Mouse (Mus musculus): ENCODE results near the gene Birc6. TPM values are rescaled to one million over a fixed set of nuclear protein-coding genes. Genes with fewer than 3 reads are reported as not detected.
"Not testable (repeated sequence)": the region's sequence is repeated elsewhere in the genome, so short reads cannot be mapped to it uniquely, and the experiment has no call there.

Gene Birc6
- polyA plus RNA-seq, 1 experiment from 2014 or later: 116 TPM

GRCm38 (mm10) chr17:74670031-74670430, 141.9 kb downstream of the Birc6 start:
- Histone ChIP-seq H3K36me3 (ENCODE audit: control insufficient read depth, insufficient read depth, low read length) (peaks cover 45% of the 10 kb centered on the region), H3K27ac (replicated peaks; ENCODE audit: low read depth, low read length) (no peak overlapping the region), H3K9me3 (ENCODE audit: control insufficient read depth, low read length) (no peaks in the 10 kb centered on the region), H3K9ac (replicated peaks; ENCODE audit: low read length) (no peak overlapping the region), H3K4me3 (replicated peaks; ENCODE audit: low read depth, low read length) (no peak overlapping the region), H3K4me2 (ENCODE audit: low read length) (no peak overlapping the region), H3K4me1 (ENCODE audit: control insufficient read depth, insufficient read depth, low read length) (no peaks in the 10 kb centered on the region), H3K27me3 (ENCODE audit: control insufficient read depth, insufficient read depth, low read length) (no peaks in the 10 kb centered on the region)
- no peak for ATAC-seq (ENCODE audit: low FRiP score, low TSS enrichment)
- WGBS: 94% methylated on average over 13 of the region's 13 CpGs
- DNase-seq: no peak

DNA sequence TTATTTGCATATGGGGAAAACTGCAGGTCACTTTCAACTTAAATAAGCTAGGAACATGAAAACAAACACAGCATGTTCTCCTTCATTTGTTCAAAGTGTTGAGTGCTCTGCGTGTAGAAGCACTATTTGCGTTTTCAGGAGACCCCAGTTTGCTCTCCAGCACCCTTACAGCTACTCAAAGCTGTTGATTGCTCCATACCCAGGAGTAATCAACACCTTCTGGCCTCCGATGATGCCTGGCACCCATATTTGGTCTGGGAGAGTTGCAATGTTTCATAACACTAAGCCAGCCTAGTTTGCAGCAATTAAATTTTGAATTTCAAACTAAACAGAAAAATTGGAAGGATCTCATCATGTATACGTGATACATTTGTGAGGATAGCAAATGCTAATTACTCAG, 144.4 kb downstream of the Birc6 start:
- no peak overlapping the region for H3K4me2 ChIP-seq (ENCODE audit: low read length)
- H3K4me3 ChIP-seq (replicated peaks; ENCODE audit: low read depth, low read length): no peak overlapping the region
- no peak for ATAC-seq (ENCODE audit: low FRiP score, low TSS enrichment)
- no peaks in the 10 kb centered on the region for H3K4me1 ChIP-seq (ENCODE audit: control insufficient read depth, insufficient read depth, low read length)
- peaks cover 52% of the 10 kb centered on the region for H3K36me3 ChIP-seq (ENCODE audit: control insufficient read depth, insufficient read depth, low read length)
- no peaks in the 10 kb centered on the region for H3K27me3 ChIP-seq (ENCODE audit: control insufficient read depth, insufficient read depth, low read length)
- DNase-seq: no peak
- WGBS: 90% methylated on average over 4 of the region's 4 CpGs
- no peak overlapping the region for H3K27ac ChIP-seq (replicated peaks; ENCODE audit: low read depth, low read length)
- H3K9ac ChIP-seq (replicated peaks; ENCODE audit: low read length): no peak overlapping the region
- H3K9me3 ChIP-seq (ENCODE audit: control insufficient read depth, low read length): no peaks in the 10 kb centered on the region

DNA sequence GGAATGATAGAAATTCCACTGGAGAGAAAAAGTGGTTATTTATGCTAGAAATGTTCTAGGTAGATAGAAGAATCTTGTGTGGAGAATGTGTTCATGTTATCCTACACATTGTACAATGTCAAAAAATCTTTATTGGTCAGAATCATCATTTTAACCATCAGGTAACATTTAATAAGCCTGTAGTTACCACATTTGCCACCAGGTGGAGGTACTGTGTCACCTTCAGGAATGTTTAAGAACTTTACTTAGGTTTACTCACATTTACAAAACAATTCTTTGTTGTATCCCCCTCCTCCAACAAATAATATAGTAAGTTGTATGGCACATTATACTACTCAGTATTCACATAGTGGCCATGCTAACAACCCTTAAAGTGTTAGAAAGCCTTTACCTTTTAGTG, 145.2 kb downstream of the Birc6 start:
- H3K4me1 ChIP-seq (ENCODE audit: control insufficient read depth, insufficient read depth, low read length): no peaks in the 10 kb centered on the region

GRCm38 (mm10) chr17:74678061-74678460, 150.0 kb downstream of the Birc6 start:
- Histone ChIP-seq H3K4me2 (ENCODE audit: low read length) (no peak overlapping the region), H3K4me1 (ENCODE audit: control insufficient read depth, insufficient read depth, low read length) (no peaks in the 10 kb centered on the region), H3K4me3 (replicated peaks; ENCODE audit: low read depth, low read length) (no peak overlapping the region), H3K27me3 (ENCODE audit: control insufficient read depth, insufficient read depth, low read length) (no peaks in the 10 kb centered on the region), H3K9ac (replicated peaks; ENCODE audit: low read length) (no peak overlapping the region), H3K36me3 (ENCODE audit: control insufficient read depth, insufficient read depth, low read length) (peaks cover 41% of the 10 kb centered on the region), H3K27ac (replicated peaks; ENCODE audit: low read depth, low read length) (no peak overlapping the region), H3K9me3 (ENCODE audit: control insufficient read depth, low read length) (no peaks in the 10 kb centered on the region)
- WGBS: 94% methylated on average over 8 of the region's 8 CpGs
- DNase-seq: no peak
- ATAC-seq (ENCODE audit: low FRiP score, low TSS enrichment): no peak

More for the DNA sequence above, 145.2 kb downstream of the Birc6 start:
- no peaks in the 10 kb centered on the region for H3K9me3 ChIP-seq (ENCODE audit: control insufficient read depth, low read length)
- no peak for ATAC-seq (ENCODE audit: low FRiP score, low TSS enrichment)
- DNase-seq: peak; percentile 85
- no peak overlapping the region for H3K9ac ChIP-seq (replicated peaks; ENCODE audit: low read length)
- no peak overlapping the region for H3K4me2 ChIP-seq (ENCODE audit: low read length)
- no peaks in the 10 kb centered on the region for H3K27me3 ChIP-seq (ENCODE audit: control insufficient read depth, insufficient read depth, low read length)
- H3K27ac ChIP-seq (replicated peaks; ENCODE audit: low read depth, low read length): no peak overlapping the region
- H3K36me3 ChIP-seq (ENCODE audit: control insufficient read depth, insufficient read depth, low read length): peaks cover 58% of the 10 kb centered on the region
- H3K4me3 ChIP-seq (replicated peaks; ENCODE audit: low read depth, low read length): no peak overlapping the region

- no peaks in the 10 kb centered on the region for H3K27me3 ChIP-seq (ENCODE audit: control insufficient read depth, insufficient read depth, low read length)
- no peak overlapping the region for H3K4me2 ChIP-seq (ENCODE audit: low read length)
- H3K9ac ChIP-seq (replicated peaks; ENCODE audit: low read length): no peak overlapping the region
- H3K36me3 ChIP-seq (ENCODE audit: control insufficient read depth, insufficient read depth, low read length): peaks cover 23% of the 10 kb centered on the region
- H3K9me3 ChIP-seq (ENCODE audit: control insufficient read depth, low read length): no peaks in the 10 kb centered on the region
- ATAC-seq (ENCODE audit: low FRiP score, low TSS enrichment) (no peak), DNase-seq (no peak)
- no peak overlapping the region for H3K27ac ChIP-seq (replicated peaks; ENCODE audit: low read depth, low read length)
- WGBS: 85% methylated on average over 3 of the region's 3 CpGs
- H3K4me1 ChIP-seq (ENCODE audit: control insufficient read depth, insufficient read depth, low read length): no peaks in the 10 kb centered on the region
- no peak overlapping the region for H3K4me3 ChIP-seq (replicated peaks; ENCODE audit: low read depth, low read length)
These were observed 156.8 kb downstream of the Birc6 start for GRCm38 (mm10) chr17:74684927-74685326.

DNA sequence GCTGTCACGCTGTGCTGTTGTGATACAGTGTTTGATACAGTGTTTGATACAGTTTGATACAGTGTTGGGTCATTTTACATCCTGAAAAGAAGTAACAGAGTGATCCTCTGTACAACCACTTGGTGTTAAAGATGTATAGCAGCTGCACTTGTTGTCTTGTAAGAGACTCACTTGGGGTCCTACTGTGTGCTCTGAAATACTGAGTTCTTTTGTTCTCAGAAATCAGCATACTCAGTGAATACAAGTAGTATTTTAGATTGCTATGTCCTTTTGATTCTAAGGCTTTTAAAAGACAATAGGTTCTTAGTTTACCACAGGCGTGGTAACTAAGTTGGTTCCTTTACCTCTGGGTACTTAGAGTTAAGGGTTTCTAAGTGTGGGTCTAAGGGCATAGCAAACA, 160.5 kb downstream of the Birc6 start:
- WGBS: 95% methylated on average over 2 of the region's 2 CpGs
- H3K4me1 ChIP-seq (ENCODE audit: control insufficient read depth, insufficient read depth, low read length): no peaks in the 10 kb centered on the region
- H3K4me2 ChIP-seq (ENCODE audit: low read length): no peak overlapping the region
- ATAC-seq (ENCODE audit: low FRiP score, low TSS enrichment) (no peak), DNase-seq (no peak)
- H3K4me3 ChIP-seq (replicated peaks; ENCODE audit: low read depth, low read length): no peak overlapping the region
- H3K9ac ChIP-seq (replicated peaks; ENCODE audit: low read length): no peak overlapping the region
- H3K9me3 ChIP-seq (ENCODE audit: control insufficient read depth, low read length): no peaks in the 10 kb centered on the region
- H3K36me3 ChIP-seq (ENCODE audit: control insufficient read depth, insufficient read depth, low read length): peaks cover 48% of the 10 kb centered on the region
- H3K27me3 ChIP-seq (ENCODE audit: control insufficient read depth, insufficient read depth, low read length): no peaks in the 10 kb centered on the region
- H3K27ac ChIP-seq (replicated peaks; ENCODE audit: low read depth, low read length): no peak overlapping the region

GRCm38 (mm10) chr17:74689406-74689805, 161.3 kb downstream of the Birc6 start:
- Histone ChIP-seq H3K27me3 (ENCODE audit: control insufficient read depth, insufficient read depth, low read length) (no peaks in the 10 kb centered on the region), H3K4me1 (ENCODE audit: control insufficient read depth, insufficient read depth, low read length) (no peaks in the 10 kb centered on the region), H3K4me3 (replicated peaks; ENCODE audit: low read depth, low read length) (no peak overlapping the region), H3K9me3 (ENCODE audit: control insufficient read depth, low read length) (no peaks in the 10 kb centered on the region), H3K36me3 (ENCODE audit: control insufficient read depth, insufficient read depth, low read length) (peaks cover 47% of the 10 kb centered on the region), H3K9ac (replicated peaks; ENCODE audit: low read length) (no peak overlapping the region), H3K27ac (replicated peaks; ENCODE audit: low read depth, low read length) (no peak overlapping the region), H3K4me2 (ENCODE audit: low read length) (no peak overlapping the region)
- DNase-seq: no peak
- 96% methylated on average over 4 of the region's 4 CpGs for WGBS
- ATAC-seq (ENCODE audit: low FRiP score, low TSS enrichment): no peak

DNA sequence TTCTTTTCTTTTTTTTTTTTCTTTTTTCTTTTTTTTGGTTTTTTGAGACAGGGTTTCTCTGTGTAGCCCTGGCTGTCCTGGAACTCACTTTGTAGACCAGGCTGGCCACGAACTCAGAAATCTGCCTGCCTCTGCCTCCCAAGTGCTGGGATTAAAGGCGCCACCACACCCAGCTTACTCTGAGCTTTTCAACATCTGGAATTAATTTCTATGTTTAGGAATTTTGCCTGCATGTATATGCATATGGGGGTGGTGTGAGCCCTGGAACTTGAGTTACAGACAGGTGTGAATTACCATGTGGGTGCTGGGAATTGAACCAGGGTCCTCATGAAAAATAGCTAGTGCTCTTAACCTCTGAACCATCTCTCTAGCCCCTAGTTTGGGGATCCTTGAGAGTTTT, 173.6 kb downstream of the Birc6 start:
- H3K27ac ChIP-seq (replicated peaks; ENCODE audit: low read depth, low read length); H3K9me3 ChIP-seq (ENCODE audit: control insufficient read depth, low read length); H3K9ac ChIP-seq (replicated peaks; ENCODE audit: low read length); ATAC-seq (ENCODE audit: low FRiP score, low TSS enrichment); H3K4me1 ChIP-seq (ENCODE audit: control insufficient read depth, insufficient read depth, low read length); H3K4me2 ChIP-seq (ENCODE audit: low read length); DNase-seq; H3K27me3 ChIP-seq (ENCODE audit: control insufficient read depth, insufficient read depth, low read length); H3K4me3 ChIP-seq (replicated peaks; ENCODE audit: low read depth, low read length): not testable (repeated sequence)
- H3K36me3 ChIP-seq (ENCODE audit: control insufficient read depth, insufficient read depth, low read length): peaks cover 68% of the 10 kb centered on the region
- 91% methylated on average over 2 of the region's 2 CpGs for WGBS

DNA sequence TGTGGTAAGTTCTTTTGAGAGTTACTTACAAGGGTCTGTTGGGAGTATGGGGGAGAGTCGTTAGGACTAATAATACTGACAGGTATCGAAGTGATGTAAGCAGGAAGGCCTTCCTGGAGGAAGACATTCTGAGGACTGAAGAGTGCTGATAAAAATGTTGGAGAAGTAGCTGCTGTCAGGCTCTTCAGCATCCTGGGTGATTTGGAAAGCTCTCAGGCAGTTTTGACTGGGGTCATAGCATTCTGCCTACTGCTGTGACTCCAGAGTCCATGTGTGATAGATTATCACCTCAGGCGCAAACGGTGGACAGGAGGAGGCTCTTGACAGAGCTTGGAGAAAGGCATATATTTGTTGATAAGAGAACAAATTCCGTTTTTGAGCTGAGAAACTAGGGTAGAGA, 177.4 kb downstream of the Birc6 start:
- no peak overlapping the region for H3K27ac ChIP-seq (replicated peaks; ENCODE audit: low read depth, low read length)
- no peak for ATAC-seq (ENCODE audit: low FRiP score, low TSS enrichment)
- H3K4me3 ChIP-seq (replicated peaks; ENCODE audit: low read depth, low read length): no peak overlapping the region
- H3K9ac ChIP-seq (replicated peaks; ENCODE audit: low read length): no peak overlapping the region
- H3K9me3 ChIP-seq (ENCODE audit: control insufficient read depth, low read length): no peaks in the 10 kb centered on the region
- no peaks in the 10 kb centered on the region for H3K27me3 ChIP-seq (ENCODE audit: control insufficient read depth, insufficient read depth, low read length)
- no peaks in the 10 kb centered on the region for H3K4me1 ChIP-seq (ENCODE audit: control insufficient read depth, insufficient read depth, low read length)
- DNase-seq: no peak
- H3K4me2 ChIP-seq (ENCODE audit: low read length): no peak overlapping the region
- WGBS: 87% methylated on average over 5 of the region's 5 CpGs
- peaks cover 30% of the 10 kb centered on the region for H3K36me3 ChIP-seq (ENCODE audit: control insufficient read depth, insufficient read depth, low read length)

All from midbrain, embryonic 14.5 days (tissue).